Mouse (Mus musculus) bone marrow, adult 2 months (tissue): ENCODE results near the gene Tcf20.

Experiments
- CTCF ChIP-seq: fragments of 200-500 bp; IDR thresholded peaks from 2 replicates; pipeline ENCODE4 v1.5.1; 2011; ENCODE audit warnings: low read length, control low read depth; ENCODE audit not compliant: control insufficient read depth, insufficient read depth
- POLR2A ChIP-seq: fragments of 200-500 bp; IDR thresholded peaks from 2 replicates; pipeline ENCODE4 v1.6.1; 2011; ENCODE audit warnings: low read depth, mild to moderate bottlenecking, control low read depth, low read length, borderline replicate concordance; ENCODE audit not compliant: control insufficient read depth

DNA sequence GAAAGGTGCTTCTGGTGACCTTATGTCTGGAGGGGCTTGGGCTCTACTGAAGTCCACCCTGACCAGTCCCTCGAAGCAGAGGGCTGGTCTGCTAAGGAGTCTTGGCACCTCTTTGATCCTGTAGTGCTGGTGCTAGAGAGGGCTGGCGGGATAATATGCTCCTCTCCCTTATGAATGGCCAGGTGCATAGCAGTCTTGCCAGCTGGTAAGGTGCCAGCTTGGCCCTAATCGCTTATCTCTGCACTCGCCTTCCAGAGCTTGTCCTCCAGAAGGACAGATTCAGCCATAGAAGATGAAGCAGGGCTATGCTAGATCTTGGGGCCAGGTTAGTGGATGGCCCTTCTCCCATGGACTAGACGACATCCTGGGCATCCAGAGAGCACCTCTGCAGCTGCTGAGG, 64.1 kb downstream of the Tcf20 start:
- TF ChIP-seq CTCF (no peak), POLR2A (no peak)
